Mouse (Mus musculus) yolk sac, embryonic 10.5 days (tissue): ENCODE data around the gene Tmem63c.

Experiments used
- DNase-seq: peaks from one replicate; pipeline ENCODE4 v3.0.0-alpha.2; 2017; ENCODE audit warnings: low spot score

Gene Tmem63c

GRCm38 (mm10) chr12:87132210-87132609 is 111.1 kb downstream of the Tmem63c start:
- DNase-seq, result no peak

GRCm38 (mm10) chr12:87132784-87133183 is 111.6 kb downstream of the Tmem63c start:
- no peak for DNase-seq

- DNase-seq, result no peak
Measured at GRCm38 (mm10) chr12:87137439-87138341, 116.5 kb downstream of the Tmem63c start.

GRCm38 (mm10) chr12:87138342-87138701 is 117.2 kb downstream of the Tmem63c start:
- no peak for DNase-seq

DNA sequence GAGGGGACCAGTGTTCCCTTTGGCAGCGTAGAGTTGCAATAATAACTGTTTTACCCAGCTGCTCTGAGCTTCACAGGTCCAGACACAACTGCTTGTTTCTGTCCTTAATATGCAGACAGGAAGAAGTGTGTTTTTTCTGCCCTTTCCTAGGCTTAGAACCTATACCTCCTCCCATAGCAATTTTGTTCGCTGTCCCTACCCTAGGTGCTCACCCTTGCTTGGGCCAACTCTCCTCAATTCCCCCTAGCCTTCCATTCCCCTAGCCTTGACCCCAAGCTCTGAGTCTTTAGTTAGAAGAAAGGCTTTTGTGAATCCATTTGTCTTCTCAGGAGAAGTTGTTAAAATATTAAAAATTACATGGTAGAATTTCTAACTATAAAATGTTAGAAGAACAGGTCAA is 117.6 kb downstream of the Tmem63c start:
- no peak for DNase-seq
